ENCODE assay signal across 9 mouse cellular contexts in genomic region chr2:101815250-101815934, GRCm38 (mm10).
A peak's percentile ranks its signal among the peaks of the same experiment; 100 is the strongest.
DNase-seq lines count a peak whose midpoint lies in the region; ATAC-seq lines count a peak whose summit lies in the region.
"Had no signal": no experiment of that assay in that cellular context is flagged by ENCODE, and none has a peak within 500 bp of the region (broad histone marks: within the 10 kb centered on the region; RNA-seq: fewer than 3 reads in every experiment).

No protein-coding gene starts in this region.

- H3K36me3 ChIP-seq in heart, embryonic 10.5 days = no peaks in the 10 kb centered on the region
- H3K36me3 ChIP-seq in neural tube, embryonic 11.5 days (ENCODE audit: control insufficient read depth, insufficient read depth, low read length) = no peaks in the 10 kb centered on the region
- H3K36me3 ChIP-seq: lung, embryonic 15.5 days had no signal

- DNase-seq in heart, postnatal 10 days = peak; percentile 11 to 36
- DNase-seq in heart, embryonic 10.5 days (ENCODE audit: low spot score) = no peak
- peak; percentile 55 for DNase-seq in A20 (ENCODE audit: low read depth, low spot score)
- peak; percentile 77 for DNase-seq in R1 (ENCODE audit: low read depth, low spot score)
- peak; percentile 37 for DNase-seq in heart, postnatal 4 days
- peak; percentile 57 for DNase-seq in neural tube, embryonic 11.5 days (ENCODE audit: low spot score)
- DNase-seq in layer of hippocampus, adult 18-20 months (ENCODE audit: low spot score in 2 of 2) = no peak
- no peak for DNase-seq in urinary bladder, postnatal 10 days (ENCODE audit: low spot score)

- H3K4me1 ChIP-seq in heart, embryonic 10.5 days = peaks cover 13% of the 10 kb centered on the region
- no peaks in the 10 kb centered on the region for H3K4me1 ChIP-seq in neural tube, embryonic 11.5 days (ENCODE audit: control insufficient read depth, insufficient read depth, low read length)
- H3K4me1 ChIP-seq: lung, embryonic 15.5 days had no signal

- no peak overlapping the region for H3K27ac ChIP-seq in heart, embryonic 10.5 days
- no peak overlapping the region for H3K27ac ChIP-seq in neural tube, embryonic 11.5 days (ENCODE audit: low read depth, low read length)
- H3K27ac ChIP-seq: lung, embryonic 15.5 days had no signal

- H3K9me3 ChIP-seq in heart, embryonic 10.5 days = no peaks in the 10 kb centered on the region
- no peaks in the 10 kb centered on the region for H3K9me3 ChIP-seq in neural tube, embryonic 11.5 days (ENCODE audit: control insufficient read depth, low read length)
- H3K9me3 ChIP-seq: lung, embryonic 15.5 days had no signal

- WGBS in heart, embryonic 10.5 days = 33% methylated on average over 5 of the region's 5 CpGs
- 38% methylated on average over 5 of the region's 5 CpGs for WGBS in neural tube, embryonic 11.5 days

- intact Hi-C loops in heart, postnatal 10 days (cut with DNase I) = no loop called here

- H3K27me3 ChIP-seq in heart, embryonic 10.5 days (ENCODE audit: insufficient read depth, poor library complexity, severe bottlenecking) = no peaks in the 10 kb centered on the region
- H3K27me3 ChIP-seq in neural tube, embryonic 11.5 days (ENCODE audit: control insufficient read depth, insufficient read depth, low read length) = no peaks in the 10 kb centered on the region
- H3K27me3 ChIP-seq: lung, embryonic 15.5 days had no signal

- no peak overlapping the region for H3K9ac ChIP-seq in neural tube, embryonic 11.5 days (ENCODE audit: low read length)
- H3K9ac ChIP-seq: lung, embryonic 15.5 days had no signal

- H3K4me3 ChIP-seq in heart, embryonic 10.5 days = no peak overlapping the region
- no peak overlapping the region for H3K4me3 ChIP-seq in neural tube, embryonic 11.5 days (ENCODE audit: low read depth, low read length)
- H3K4me3 ChIP-seq: lung, embryonic 15.5 days had no signal

- ATAC-seq in neural tube, embryonic 11.5 days (ENCODE audit: insufficient read depth, low FRiP score, low TSS enrichment) = no peak

- no peak overlapping the region for H3K4me2 ChIP-seq in neural tube, embryonic 11.5 days (ENCODE audit: low read depth)
- H3K4me2 ChIP-seq: lung, embryonic 15.5 days had no signal

Comparison
In these comparisons a context has a peak if more than half of its experiments do, and no peak if none do; other contexts are left out.
1. DNase-seq: peak in heart, postnatal 10 days (2 of 2), A20 (single experiment), R1 (single experiment), heart, postnatal 4 days (single experiment) and neural tube, embryonic 11.5 days (single experiment); none in heart, embryonic 10.5 days (single experiment), layer of hippocampus, adult 18-20 months (0 of 2) and urinary bladder, postnatal 10 days (single experiment).